Mouse (Mus musculus) embryo, embryonic 11.5 days (tissue): Measurements from ENCODE around the gene Usp37.
A peak's percentile ranks its signal among the peaks of the same experiment; 100 is the strongest.
"Not testable (repeated sequence)": the region's sequence is repeated elsewhere in the genome, so short reads cannot be mapped to it uniquely, and the experiment has no call there.

Source experiments
- DNase-seq: peaks from one replicate; pipeline ENCODE4 v3.0.0-alpha.2; 2012; ENCODE audit warnings: low read depth, low spot score

The Usp37 gene

GRCm38 (mm10) chr1:74397919-74398451 is 146.1 kb downstream of the Usp37 start:
- peak; percentile 46 for DNase-seq

GRCm38 (mm10) chr1:74397268-74397918 is 146.7 kb downstream of the Usp37 start:
- DNase-seq: peak; percentile 98

GRCm38 (mm10) chr1:74396456-74397222 is 147.4 kb downstream of the Usp37 start:
- DNase-seq: not testable (repeated sequence)

GRCm38 (mm10) chr1:74395290-74395689 is 148.8 kb downstream of the Usp37 start:
- DNase-seq: no peak

GRCm38 (mm10) chr1:74394858-74395257 is 149.2 kb downstream of the Usp37 start:
- DNase-seq: no peak

GRCm38 (mm10) chr1:74394311-74394710 is 149.8 kb downstream of the Usp37 start:
- no peak for DNase-seq

GRCm38 (mm10) chr1:74393697-74394096 is 150.4 kb downstream of the Usp37 start:
- no peak for DNase-seq

GRCm38 (mm10) chr1:74393010-74393409 is 151.1 kb downstream of the Usp37 start:
- DNase-seq: no peak

- DNase-seq: no peak
Observed at GRCm38 (mm10) chr1:74392446-74392994, 151.6 kb downstream of the Usp37 start.

GRCm38 (mm10) chr1:74391844-74392441 is 152.1 kb downstream of the Usp37 start:
- DNase-seq: peak; percentile 42

GRCm38 (mm10) chr1:74390924-74391748 is 152.9 kb downstream of the Usp37 start, which contains the start of gene Ctdsp1:
Gene Ctdsp1, plus strand, starts transcription at chr1:74391509.
- peak; percentile 88 for DNase-seq

GRCm38 (mm10) chr1:74390287-74390906 is 153.7 kb downstream of the Usp37 start:
- peak; percentile 53 for DNase-seq

- DNase-seq: no peak
Observed at GRCm38 (mm10) chr1:74389831-74390286, 154.2 kb downstream of the Usp37 start.

- no peak for DNase-seq
Observed at GRCm38 (mm10) chr1:74388398-74388920, 155.6 kb downstream of the Usp37 start.

GRCm38 (mm10) chr1:74387386-74387988 is 156.6 kb downstream of the Usp37 start:
- no peak for DNase-seq

GRCm38 (mm10) chr1:74386714-74387385 is 157.2 kb downstream of the Usp37 start:
- peak; percentile 90 for DNase-seq

- no peak for DNase-seq
Observed at GRCm38 (mm10) chr1:74386363-74386713, 157.7 kb downstream of the Usp37 start.

GRCm38 (mm10) chr1:74385531-74385930 is 158.6 kb downstream of the Usp37 start:
- DNase-seq: no peak
